Mouse (Mus musculus): ENCODE results near the gene Tsc1. TPM values are rescaled to one million over a fixed set of nuclear protein-coding genes. Genes with fewer than 3 reads are reported as not detected.

Gene Tsc1
- total and polyA plus RNA-seq, 3 experiments: 8.0 to 16.4 TPM; not detected in 1

DNA sequence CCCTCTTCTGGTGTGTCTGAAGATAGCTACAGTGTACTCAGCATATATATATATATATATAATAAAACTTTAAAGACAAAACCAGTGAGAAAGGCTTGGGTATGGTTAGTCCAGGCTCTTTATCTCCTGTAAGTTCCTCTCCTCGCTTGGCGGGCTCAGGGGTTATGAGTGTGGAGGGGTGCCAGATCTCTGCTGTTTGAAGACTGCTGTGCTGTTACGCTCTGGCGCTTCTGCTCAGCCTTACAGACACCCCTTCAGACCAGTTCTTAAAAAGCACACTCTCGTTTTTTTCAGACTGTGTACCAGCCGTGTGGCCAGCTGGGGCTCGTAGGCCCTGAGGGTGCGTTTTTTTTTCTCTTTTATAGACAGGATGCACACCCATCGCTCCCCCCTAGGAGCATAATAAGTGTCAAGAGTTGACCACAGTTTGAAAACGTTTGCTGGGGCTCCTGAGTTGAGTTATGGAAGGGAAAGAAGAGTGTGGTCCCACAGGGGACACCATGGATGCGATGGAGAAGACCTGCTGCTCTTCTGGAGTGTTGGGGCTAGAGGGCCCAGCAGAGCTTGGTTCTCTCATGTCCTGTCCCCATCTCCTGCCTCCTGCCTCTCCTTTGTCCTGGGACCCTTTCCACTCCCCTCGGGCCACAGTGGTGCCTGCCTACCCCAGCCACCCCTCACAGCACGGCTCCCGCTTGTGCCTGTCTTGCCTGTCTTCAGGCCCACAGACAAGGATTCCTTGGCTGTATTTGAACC is 35.1 kb upstream of the Tsc1 start (continued):
- no peak for TF ChIP-seq MYC (IDR thresholded peaks at IDR 0.05; ENCODE audit: low read depth, low read length)
- peak; percentile 74 for TF ChIP-seq TCF12 (IDR thresholded peaks at IDR 0.05; ENCODE audit: low read depth, low read length)
- TF ChIP-seq RAD21 (IDR thresholded peaks at IDR 0.05; ENCODE audit: low read depth, low read length): no peak
- TF ChIP-seq SIN3A (IDR thresholded peaks at IDR 0.05; ENCODE audit: low read length): peak; percentile 68; the same call in 1 of the 2 replicates

GRCm38 (mm10) chr2:28606601-28607340 is 34.3 kb upstream of the Tsc1 start:
- Histone ChIP-seq H3K4me3 (ENCODE audit: control insufficient read depth in 1 of 2, insufficient read depth in 1 of 2, low read depth in 2 of 2, low read length in 2 of 2) (peak overlapping the region; percentile 5 to 8; a peak in 2 of 4 replicates), H3K27ac (ENCODE audit: control insufficient read depth, low read depth, low read length) (peak overlapping the region; percentile 93), H3K79me2 (ENCODE audit: control insufficient read depth, insufficient read depth, low read length, poor library complexity) (peaks cover 2% of the 10 kb centered on the region; the same call in 1 of the 2 replicates), H3K36me3 (ENCODE audit: control insufficient read depth in 1 of 2, insufficient read depth in 2 of 2, low read length in 2 of 2) (peaks cover 4 to 53% of the 10 kb centered on the region in 2 experiments), H3K27me3 (ENCODE audit: control insufficient read depth in 1 of 2, insufficient read depth in 2 of 2, low read length in 2 of 2) (no peaks in the 10 kb centered on the region), H3K9ac (ENCODE audit: control insufficient read depth, low read depth, low read length, poor library complexity, severe bottlenecking) (peak overlapping the region; percentile 59), H3K9me3 (replicated peaks; ENCODE audit: insufficient read depth, low read length) (no peaks in the 10 kb centered on the region), H3K4me1 (ENCODE audit: control insufficient read depth in 1 of 2, insufficient read depth in 2 of 2, low read length in 2 of 2) (peaks cover 12 to 54% of the 10 kb centered on the region in 2 experiments)
- peak; percentile 86 for DNase-seq (ENCODE audit: low read depth, low spot score)
- TF ChIP-seq ZC3H11A (IDR thresholded peaks at IDR 0.05; ENCODE audit: low read depth, low read length): peak; percentile 3; the same call in 1 of the 2 replicates
- TF ChIP-seq SIN3A (IDR thresholded peaks at IDR 0.05; ENCODE audit: low read length): peak; percentile 29; the same call in 1 of the 2 replicates
- no peak for TF ChIP-seq GABPA (IDR thresholded peaks at IDR 0.05; ENCODE audit: low read depth, low read length)
- TF ChIP-seq ZKSCAN1 (IDR thresholded peaks at IDR 0.05; ENCODE audit: low read depth, low read length): no peak
- TF ChIP-seq NELFE (IDR thresholded peaks at IDR 0.05; ENCODE audit: low read depth, low read length): no peak
- TF ChIP-seq MAZ (IDR thresholded peaks at IDR 0.05; ENCODE audit: low read depth, low read length): peak; percentile 80; the same call in 1 of the 2 replicates
- 0 out of 2 replicates have a peak, but pooled peaks have one; percentile 51 for TF ChIP-seq ZMIZ1 (IDR thresholded peaks at IDR 0.05; ENCODE audit: low read depth, low read length)
- no peak for TF ChIP-seq ELF1 (IDR thresholded peaks at IDR 0.05; ENCODE audit: low read depth, low read length)
- peak; percentile 42 to 64 (median 44); a peak in 5 of 6 replicates for TF ChIP-seq CTCF (IDR thresholded peaks at IDR 0.05 in 2 of 3, conservative IDR thresholded peaks at IDR 0.05 in 1 of 3; ENCODE audit: control insufficient read depth in 1 of 3, insufficient read depth in 1 of 3, low read depth in 2 of 3, low read length in 3 of 3, poor library complexity in 1 of 3, severe bottlenecking in 1 of 3)
- peak; percentile 49 for TF ChIP-seq GATA1 (IDR thresholded peaks at IDR 0.05; ENCODE audit: low read depth, low read length)
- no peak for TF ChIP-seq POLR2AphosphoS5 (IDR thresholded peaks at IDR 0.05; ENCODE audit: borderline replicate concordance, low read depth, low read length)
- TF ChIP-seq ZNF384 (IDR thresholded peaks at IDR 0.05; ENCODE audit: low read depth, low read length): no peak
- TF ChIP-seq HCFC1 (IDR thresholded peaks at IDR 0.05; ENCODE audit: low read depth, low read length): peak; percentile 61
- no peak for TF ChIP-seq E2F4 (IDR thresholded peaks at IDR 0.05; ENCODE audit: borderline replicate concordance, low read depth, low read length)
- TF ChIP-seq JUND (IDR thresholded peaks at IDR 0.05; ENCODE audit: low read depth, low read length): no peak
- TF ChIP-seq SMC3 (IDR thresholded peaks at IDR 0.05; ENCODE audit: low read depth, low read length): peak; percentile 11; the same call in 1 of the 2 replicates
- no peak for TF ChIP-seq BHLHE40 (IDR thresholded peaks at IDR 0.05; ENCODE audit: borderline replicate concordance, low read depth, low read length)
- TF ChIP-seq RAD21 (IDR thresholded peaks at IDR 0.05; ENCODE audit: low read depth, low read length): peak; percentile 15; the same call in 1 of the 2 replicates
- 0 out of 2 replicates have a peak, but pooled peaks have one; percentile 16 for TF ChIP-seq TBP (IDR thresholded peaks at IDR 0.05; ENCODE audit: low read depth, low read length)
- TF ChIP-seq CHD1 (IDR thresholded peaks at IDR 0.05; ENCODE audit: low read depth, low read length): peak; percentile 16
- peak; percentile 64; the same call in 1 of the 2 replicates for TF ChIP-seq CHD2 (IDR thresholded peaks at IDR 0.05; ENCODE audit: low read length)
- no peak; the same call in 1 of the 2 replicates for TF ChIP-seq POLR2AphosphoS2 (IDR thresholded peaks at IDR 0.05; ENCODE audit: low read length)
- TF ChIP-seq TAL1 (IDR thresholded peaks at IDR 0.05; ENCODE audit: low read length): no peak
- no peak for TF ChIP-seq KAT2A (conservative IDR thresholded peaks at IDR 0.05; ENCODE audit: low read depth, low read length)
- TF ChIP-seq TCF12 (IDR thresholded peaks at IDR 0.05; ENCODE audit: low read depth, low read length): no peak; the same call in 1 of the 2 replicates
- peak; percentile 53 for TF ChIP-seq MXI1 (IDR thresholded peaks at IDR 0.05; ENCODE audit: low read depth, low read length)
- peak; percentile 69; the same call in 1 of the 2 replicates for TF ChIP-seq MYC (IDR thresholded peaks at IDR 0.05; ENCODE audit: low read depth, low read length)
- no peak for TF ChIP-seq RCOR1 (IDR thresholded peaks at IDR 0.05; ENCODE audit: low read depth, low read length)
- no peak for TF ChIP-seq MAX (IDR thresholded peaks at IDR 0.05; ENCODE audit: low read length)
- no peak for TF ChIP-seq NRF1 (IDR thresholded peaks at IDR 0.05; ENCODE audit: insufficient read depth, low read depth, low read length, poor library complexity, severe bottlenecking)
- peak; percentile 55; the same call in 1 of the 2 replicates for TF ChIP-seq ETS1 (IDR thresholded peaks at IDR 0.05; ENCODE audit: low read depth, low read length)
- no peak for TF ChIP-seq MYB (IDR thresholded peaks at IDR 0.05; ENCODE audit: low read depth, low read length)

Measured in MEL (cell line).